Mouse (Mus musculus): ENCODE measurements at regions not wholly inside any gene's neighbourhood (a gene's known extent, or its start where the extent isn't known, plus 50 kb on each side); places are given as distances from the start of the nearest gene placed in this dataset.

- no peak for DNase-seq (ENCODE audit: low spot score)
Observed at GRCm38 (mm10) chr12:31173512-31173911, 67.1 kb upstream of the Gm6993 start.

GRCm38 (mm10) chr12:31179536-31179935, 61.0 kb upstream of the Gm6993 start:
- DNase-seq (ENCODE audit: low spot score): no peak

GRCm38 (mm10) chr12:31183632-31184031, 56.9 kb upstream of the Gm6993 start:
- no peak for DNase-seq (ENCODE audit: low spot score)

GRCm38 (mm10) chr12:31184217-31184975, 56.2 kb upstream of the Gm6993 start:
- no peak for DNase-seq (ENCODE audit: low spot score)

GRCm38 (mm10) chr12:31185177-31185932, 55.2 kb upstream of the Gm6993 start:
- no peak for DNase-seq (ENCODE audit: low spot score)

GRCm38 (mm10) chr12:31185933-31186845, 54.4 kb upstream of the Gm6993 start:
- DNase-seq (ENCODE audit: low spot score): no peak

- DNase-seq (ENCODE audit: low spot score): no peak
Observed at GRCm38 (mm10) chr12:31188011-31188576, 52.5 kb upstream of the Gm6993 start.

GRCm38 (mm10) chr12:31190265-31190664, 50.3 kb upstream of the Gm6993 start:
- DNase-seq (ENCODE audit: low spot score): no peak
